Comparison of ENCODE assay signal across 26 mouse cellular contexts in the genomic region with DNA sequence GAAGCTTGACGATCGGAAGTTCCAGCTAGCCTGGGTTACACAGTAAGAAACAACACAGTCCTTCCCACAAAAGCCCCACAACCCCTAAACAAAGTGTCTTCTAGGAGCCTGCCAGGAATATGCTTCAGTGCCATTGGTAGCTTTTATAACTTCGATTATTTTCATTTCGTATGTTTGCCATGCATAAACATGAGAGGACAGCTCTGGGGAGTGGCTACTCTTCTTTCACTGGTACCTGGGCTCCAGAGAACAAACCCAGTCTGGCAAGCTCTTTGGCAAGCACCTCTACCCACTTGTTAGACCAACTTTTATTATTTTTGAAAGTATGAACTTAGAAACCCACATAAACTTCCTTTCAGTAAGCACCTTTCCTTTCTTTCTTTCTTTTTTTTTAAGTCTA. TPM values are rescaled to one million over a fixed set of nuclear protein-coding genes. Genes with fewer than 3 reads are reported as not detected.
"Had no signal": no experiment of that assay in that cellular context is flagged by ENCODE, and none has a peak within 500 bp of the region (broad histone marks: within the 10 kb centered on the region; RNA-seq: fewer than 3 reads in every experiment).

No protein-coding gene starts in this region.

- H3K4me1 ChIP-seq: heart, embryonic 10.5 days; heart, embryonic 12.5 days; hindbrain, embryonic 12.5 days; limb, embryonic 13.5 days; limb, embryonic 15.5 days had no signal

- H3K4me3 ChIP-seq: gastrocnemius, adult 2 months; heart, embryonic 10.5 days; heart, embryonic 12.5 days; hindbrain, embryonic 10.5 days; hindbrain, embryonic 12.5 days; kidney, embryonic 15.5 days; limb, embryonic 13.5 days; limb, embryonic 15.5 days; liver, embryonic 13.5 days had no signal

- H3K27me3 ChIP-seq: heart, embryonic 12.5 days; hindbrain, embryonic 12.5 days; kidney, embryonic 15.5 days; limb, embryonic 13.5 days; limb, embryonic 15.5 days; liver, embryonic 13.5 days had no signal

- ATAC-seq: forebrain, embryonic 16.5 days; hindbrain, embryonic 16.5 days; inflammation-experienced regulatory T-cells, adult 6 months had no signal

- H3K9me3 ChIP-seq: heart, embryonic 10.5 days; heart, embryonic 12.5 days; hindbrain, embryonic 10.5 days; hindbrain, embryonic 12.5 days; kidney, embryonic 15.5 days; limb, embryonic 13.5 days; limb, embryonic 15.5 days; liver, embryonic 13.5 days had no signal

- DNase-seq: gastrocnemius, adult 2 months; gastrocnemius, postnatal 10 days; gastrocnemius, postnatal 25 days; heart, adult 18-20 months; heart, postnatal 10 days; heart, postnatal 4 days; kidney, adult 11 months; kidney, postnatal 14 days; layer of hippocampus, adult 9-11 months; layer of hippocampus, postnatal 36 days; left cerebral cortex, postnatal 4 days; liver, embryonic 13.5 days had no signal

- H3K36me3 ChIP-seq: heart, embryonic 10.5 days; heart, embryonic 12.5 days; hindbrain, embryonic 10.5 days; hindbrain, embryonic 12.5 days; kidney, embryonic 15.5 days; limb, embryonic 13.5 days; limb, embryonic 15.5 days; liver, embryonic 13.5 days had no signal

- H3K9ac ChIP-seq: heart, embryonic 12.5 days; hindbrain, embryonic 12.5 days; hindbrain, embryonic 14.5 days; kidney, embryonic 15.5 days; limb, embryonic 13.5 days; limb, embryonic 15.5 days; liver, embryonic 13.5 days had no signal

- H3K4me2 ChIP-seq: heart, embryonic 12.5 days; hindbrain, embryonic 12.5 days; hindbrain, embryonic 14.5 days; kidney, embryonic 15.5 days; limb, embryonic 13.5 days; limb, embryonic 15.5 days; liver, embryonic 13.5 days had no signal

- H3K27ac ChIP-seq: gastrocnemius, adult 2 months; heart, embryonic 10.5 days; hindbrain, embryonic 10.5 days; hindbrain, embryonic 12.5 days; hindbrain, embryonic 14.5 days; kidney, embryonic 15.5 days; kidney, postnatal 0 days; limb, embryonic 13.5 days; limb, embryonic 15.5 days; liver, embryonic 13.5 days had no signal

RNA-seq across cellular contexts. Expression of a gene that starts 5.4 kb away (rescaled TPM):
- total RNA-seq: gastrocnemius, adult 2 months; gastrocnemius, postnatal 25 days; heart, adult 18-20 months; heart, adult 8-10 months; heart, postnatal 10 days; heart, postnatal 25 days; heart, postnatal 4 days; layer of hippocampus, postnatal 36 days had no signal
- polyA plus RNA-seq: forebrain, embryonic 16.5 days; hindbrain, embryonic 10.5 days; hindbrain, embryonic 12.5 days; inflammation-experienced regulatory T-cells, adult 6 months had no signal
